Mouse (Mus musculus) embryonic facial prominence, embryonic 14.5 days (tissue): ENCODE measurements around the gene Tas2r135. TPM values are rescaled to one million over a fixed set of nuclear protein-coding genes. Genes with fewer than 3 reads are reported as not detected.
A peak's percentile ranks its signal among the peaks of the same experiment; 100 is the strongest.

Source experiments
- ATAC-seq: fragments of 200-750 bp; cut with Nextera tagmentation; 2 replicates; pipeline ENCODE4 v1.8.0; 2017; ENCODE audit warnings: low read depth, moderate number of reproducible peaks, moderate TSS enrichment
- DNase-seq: peaks from one replicate; pipeline ENCODE4 v3.0.0-alpha.2; 2015; ENCODE audit warnings: low spot score
- H3K27ac ChIP-seq: fragments of 300-500 bp; sonication (generic); replicated peaks from 2 replicates; pipeline ENCODE4 v1.5.1; 2014; ENCODE audit warnings: low read depth, mild to moderate bottlenecking, low read length, moderate library complexity
- H3K27me3 ChIP-seq: fragments of 300-500 bp; sonication (generic); replicated peaks from 2 replicates; pipeline ENCODE4 v1.6.1; 2014; ENCODE audit warnings: low read length; ENCODE audit not compliant: control insufficient read depth, insufficient read depth
- H3K36me3 ChIP-seq: fragments of 300-500 bp; sonication (generic); 2 replicates; pipeline ENCODE4 v1.6.1; 2014; ENCODE audit warnings: low read length, mixed read lengths; ENCODE audit not compliant: control insufficient read depth, insufficient read depth
- H3K4me1 ChIP-seq: fragments of 300-500 bp; sonication (generic); 2 replicates; pipeline ENCODE4 v1.6.1; 2014; ENCODE audit warnings: antibody characterized with exemption, low read length; ENCODE audit not compliant: control insufficient read depth, insufficient read depth
- H3K4me2 ChIP-seq: fragments of 300-500 bp; sonication (generic); 2 replicates; pipeline ENCODE4 v1.6.1; 2014; ENCODE audit warnings: low read depth, mild to moderate bottlenecking, low read length, moderate library complexity, mixed read lengths
- H3K4me3 ChIP-seq: fragments of 300-500 bp; sonication (generic); 2 replicates; pipeline ENCODE4 v1.5.1; 2014; ENCODE audit warnings: low read depth, mild to moderate bottlenecking, low read length
- H3K9ac ChIP-seq: fragments of 300-500 bp; sonication (generic); 2 replicates; pipeline ENCODE4 v1.6.1; 2014; ENCODE audit warnings: low read depth, mild to moderate bottlenecking, low read length, moderate library complexity, mixed read lengths
- H3K9me3 ChIP-seq: fragments of 300-500 bp; sonication (generic); 2 replicates; pipeline ENCODE4 v1.6.1; 2016; ENCODE audit warnings: low read length; ENCODE audit not compliant: control insufficient read depth
- WGBS: fragments of 180-500 bp; shearing (Covaris S2); extraction: QIAGEN DNeasy Blood & Tissue Kit; methylation state at CpG from one replicate; pipeline ENCODE4 v1.1.7; 2014; 5-methylcytosine and 5-hydroxymethylcytosine counted together
- polyA plus RNA-seq: library from polyadenylated mRNA; unstranded; fragments of >200 nt; fragmentation: Nextera tagmentation; extraction: Ambion mirVana; gene quantifications from 2 replicates; pipeline ENCODE4 v1.2.1, GENCODE M21; 2014

Gene Tas2r135
- polyA plus RNA-seq, 1 experiment from 2014 or later = not detected

GRCm38 (mm10) chr6:42434446-42434845 is 29.2 kb downstream of the Tas2r135 start, which contains the start of gene Tas2r126:
TSS of gene Tas2r126 (plus strand) at chr6:42434535.
- 77% methylated on average over 6 of the region's 6 CpGs for WGBS
- Histone ChIP-seq H3K4me3 (no peak within 1 kb of the TSS), H3K9ac (no peak within 1 kb of the TSS), H3K9me3 (no peaks in the 10 kb centered on the region), H3K4me2 (no peak within 1 kb of the TSS), H3K27me3 (no peaks in the 10 kb centered on the region), H3K4me1 (no peaks in the 10 kb centered on the region), H3K27ac (no peak within 1 kb of the TSS), H3K36me3 (no peaks in the 10 kb centered on the region)
- DNase-seq (no peak), ATAC-seq (no peak)

GRCm38 (mm10) chr6:42435490-42435889 is 30.3 kb downstream of the Tas2r135 start:
- 69% methylated on average over 2 of the region's 2 CpGs for WGBS
- H3K9me3 ChIP-seq = no peaks in the 10 kb centered on the region
- DNase-seq (no peak), ATAC-seq (no peak)
- no peak overlapping the region for H3K9ac ChIP-seq
- no peak overlapping the region for H3K4me2 ChIP-seq
- H3K36me3 ChIP-seq = no peaks in the 10 kb centered on the region
- H3K4me1 ChIP-seq = no peaks in the 10 kb centered on the region
- no peak overlapping the region for H3K4me3 ChIP-seq
- H3K27ac ChIP-seq = no peak overlapping the region
- no peaks in the 10 kb centered on the region for H3K27me3 ChIP-seq

GRCm38 (mm10) chr6:42441395-42441794 is 36.2 kb downstream of the Tas2r135 start:
- H3K9me3 ChIP-seq = no peaks in the 10 kb centered on the region
- no peak for DNase-seq
- WGBS = 67% methylated on average over 2 of the region's 2 CpGs
- ATAC-seq = no peak
- no peak overlapping the region for H3K4me2 ChIP-seq
- H3K27me3 ChIP-seq = no peaks in the 10 kb centered on the region
- H3K36me3 ChIP-seq = no peaks in the 10 kb centered on the region
- no peaks in the 10 kb centered on the region for H3K4me1 ChIP-seq
- no peak overlapping the region for H3K4me3 ChIP-seq
- no peak overlapping the region for H3K27ac ChIP-seq
- H3K9ac ChIP-seq = no peak overlapping the region

GRCm38 (mm10) chr6:42444491-42444890 is 39.3 kb downstream of the Tas2r135 start:
- Histone ChIP-seq H3K27me3 (no peaks in the 10 kb centered on the region), H3K4me3 (no peak overlapping the region), H3K4me1 (no peaks in the 10 kb centered on the region), H3K4me2 (no peak overlapping the region), H3K27ac (no peak overlapping the region), H3K36me3 (no peaks in the 10 kb centered on the region), H3K9me3 (no peaks in the 10 kb centered on the region), H3K9ac (no peak overlapping the region)
- DNase-seq (peak; percentile 4), ATAC-seq (no peak)
- 69% methylated on average over 2 of the region's 2 CpGs for WGBS

GRCm38 (mm10) chr6:42447381-42447780 is 42.1 kb downstream of the Tas2r135 start:
- no peaks in the 10 kb centered on the region for H3K4me1 ChIP-seq
- DNase-seq = no peak
- ATAC-seq = no peak
- no peak overlapping the region for H3K9ac ChIP-seq
- H3K9me3 ChIP-seq = no peaks in the 10 kb centered on the region
- no peak overlapping the region for H3K27ac ChIP-seq
- WGBS = 79% methylated on average over 2 of the region's 2 CpGs
- H3K4me3 ChIP-seq = no peak overlapping the region
- H3K36me3 ChIP-seq = no peaks in the 10 kb centered on the region
- no peaks in the 10 kb centered on the region for H3K27me3 ChIP-seq
- H3K4me2 ChIP-seq = no peak overlapping the region

Other genes starting within 250 kb of the Tas2r135 start
- gene Tas2r144, start 190.1 kb upstream of the Tas2r135 start, polyA plus RNA-seq = not detected in 2 replicates
- gene Gstk1, start 159.5 kb upstream of the Tas2r135 start, polyA plus RNA-seq = 15.8 and 18.6 TPM in 2 replicates
- gene Tmem139, start 143.5 kb upstream of the Tas2r135 start, polyA plus RNA-seq = 0.89 and 1.0 TPM in 2 replicates
- gene Casp2, start 140.4 kb upstream of the Tas2r135 start, polyA plus RNA-seq = 38.6 and 43.2 TPM in 2 replicates
- 0.66 and 0.92 TPM in 2 replicates for gene Clcn1, start 118.7 kb upstream of the Tas2r135 start, polyA plus RNA-seq
- 0.43 and 0.46 TPM in 2 replicates for gene Fam131b, start 80.8 kb upstream of the Tas2r135 start, polyA plus RNA-seq
- gene Zyx, start 55.8 kb upstream of the Tas2r135 start, polyA plus RNA-seq = 155 and 156 TPM in 2 replicates
- 3.8 and 4.3 TPM in 2 replicates for gene Epha1, start 32.2 kb upstream of the Tas2r135 start, polyA plus RNA-seq
- gene Tas2r143, start 5.2 kb upstream of the Tas2r135 start, polyA plus RNA-seq = not detected in 2 replicates
- not detected in 2 replicates for gene Tas2r126, start 29.1 kb downstream of the Tas2r135 start, polyA plus RNA-seq
- gene Olfr458, start 59.8 kb downstream of the Tas2r135 start, polyA plus RNA-seq = not detected in 2 replicates
- not detected in 2 replicates for gene Olfr457, start 70.9 kb downstream of the Tas2r135 start, polyA plus RNA-seq
- gene Olfr456, start 81.8 kb downstream of the Tas2r135 start, polyA plus RNA-seq = 0.17 TPM in 1 of 2 replicates, not detected in the other
- not detected in 2 replicates for gene Olfr455, start 142.2 kb downstream of the Tas2r135 start, polyA plus RNA-seq
- gene Tcaf3, start 192.3 kb downstream of the Tas2r135 start, polyA plus RNA-seq = not detected in 2 replicates
- gene Tcaf2, start 239.8 kb downstream of the Tas2r135 start, polyA plus RNA-seq = 2.3 and 2.5 TPM in 2 replicates